Mouse (Mus musculus) limb, embryonic 12.5 days (tissue): ENCODE data around the gene AI854703. TPM values are rescaled to one million over a fixed set of nuclear protein-coding genes. Genes with fewer than 3 reads are reported as not detected.
A peak's percentile ranks its signal among the peaks of the same experiment; 100 is the strongest.

Experiments used
- ATAC-seq: fragments of 200-750 bp; cut with Nextera tagmentation; 2 replicates; pipeline ENCODE4 v1.8.0; 2017; ENCODE audit warnings: low read depth, moderate TSS enrichment; ENCODE audit not compliant: insufficient number of reproducible peaks, insufficient read depth, low FRiP score, low TSS enrichment
- H3K27ac ChIP-seq: fragments of 300-500 bp; sonication (generic); 2 replicates; pipeline ENCODE4 v1.5.1; 2016; ENCODE audit warnings: mild to moderate bottlenecking, moderate library complexity
- H3K27me3 ChIP-seq: fragments of 300-500 bp; sonication (generic); 2 replicates; pipeline ENCODE4 v1.6.1; 2016; ENCODE audit warnings: mild to moderate bottlenecking, moderate library complexity
- H3K36me3 ChIP-seq: fragments of 300-500 bp; sonication (generic); 2 replicates; pipeline ENCODE4 v1.6.1; 2016; ENCODE audit warnings: mild to moderate bottlenecking, moderate library complexity
- H3K4me1 ChIP-seq: fragments of 300-500 bp; sonication (generic); replicated peaks from 2 replicates; pipeline ENCODE4 v1.6.1; 2016
- H3K4me2 ChIP-seq: fragments of 300-500 bp; sonication (generic); 2 replicates; pipeline ENCODE4 v1.6.1; 2016; ENCODE audit warnings: mild to moderate bottlenecking, moderate library complexity
- H3K4me3 ChIP-seq: fragments of 300-500 bp; sonication (generic); replicated peaks from 2 replicates; pipeline ENCODE4 v1.5.1; 2016; ENCODE audit warnings: mild to moderate bottlenecking
- H3K9ac ChIP-seq: fragments of 300-500 bp; sonication (generic); replicated peaks from 2 replicates; pipeline ENCODE4 v1.6.1; 2016; ENCODE audit warnings: mild to moderate bottlenecking, moderate library complexity
- H3K9me3 ChIP-seq: fragments of 300-500 bp; sonication (generic); 2 replicates; pipeline ENCODE4 v1.6.1; 2016; ENCODE audit warnings: mild to moderate bottlenecking, moderate library complexity
- WGBS: fragments of 180-500 bp; shearing (Covaris S2); methylation state at CpG from one replicate; pipeline ENCODE4 v1.1.7; 2016; 5-methylcytosine and 5-hydroxymethylcytosine counted together
- polyA plus RNA-seq: library from polyadenylated mRNA; unstranded; fragments of >200 nt; fragmentation: Nextera tagmentation; extraction: Ambion mirVana; gene quantifications from 2 replicates; pipeline ENCODE4 v1.2.1, GENCODE M21; 2016

Gene AI854703
- polyA plus RNA-seq, 1 experiment from 2014 or later, result 1.3 TPM

GRCm38 (mm10) chr6:48664750-48665149, 38.2 kb downstream of the AI854703 start:
- H3K9me3 ChIP-seq, result no peaks in the 10 kb centered on the region
- H3K36me3 ChIP-seq, result no peaks in the 10 kb centered on the region
- 88% methylated on average over 4 of the region's 4 CpGs for WGBS
- no peak for ATAC-seq
- H3K4me2 ChIP-seq, result no peak overlapping the region
- H3K4me1 ChIP-seq, result no peaks in the 10 kb centered on the region
- no peak overlapping the region for H3K9ac ChIP-seq
- no peaks in the 10 kb centered on the region for H3K27me3 ChIP-seq
- no peak overlapping the region for H3K27ac ChIP-seq
- H3K4me3 ChIP-seq, result no peak overlapping the region

- no peaks in the 10 kb centered on the region for H3K36me3 ChIP-seq
- no peaks in the 10 kb centered on the region for H3K9me3 ChIP-seq
- H3K27ac ChIP-seq, result no peak overlapping the region
- no peak overlapping the region for H3K4me3 ChIP-seq
- no peaks in the 10 kb centered on the region for H3K4me1 ChIP-seq
- ATAC-seq, result no peak
- no peak overlapping the region for H3K4me2 ChIP-seq
- no peak overlapping the region for H3K9ac ChIP-seq
- WGBS, result 91% methylated on average over 9 of the region's 9 CpGs
- no peaks in the 10 kb centered on the region for H3K27me3 ChIP-seq
Measured at GRCm38 (mm10) chr6:48665471-48665870, 38.9 kb downstream of the AI854703 start.

GRCm38 (mm10) chr6:48666159-48666586, 39.6 kb downstream of the AI854703 start:
- Histone ChIP-seq H3K27ac (no peak overlapping the region), H3K9me3 (no peaks in the 10 kb centered on the region), H3K36me3 (no peaks in the 10 kb centered on the region), H3K27me3 (no peaks in the 10 kb centered on the region), H3K4me1 (no peaks in the 10 kb centered on the region), H3K4me3 (no peak overlapping the region), H3K9ac (no peak overlapping the region), H3K4me2 (no peak overlapping the region)
- no peak for ATAC-seq
- WGBS, result 33% methylated on average over 7 of the region's 7 CpGs

- H3K27me3 ChIP-seq, result no peaks in the 10 kb centered on the region
- no peaks in the 10 kb centered on the region for H3K4me1 ChIP-seq
- no peaks in the 10 kb centered on the region for H3K36me3 ChIP-seq
- H3K9me3 ChIP-seq, result no peaks in the 10 kb centered on the region
- H3K9ac ChIP-seq, result no peak overlapping the region
- no peak overlapping the region for H3K27ac ChIP-seq
- no peak for ATAC-seq
- H3K4me3 ChIP-seq, result no peak overlapping the region
- H3K4me2 ChIP-seq, result no peak overlapping the region
Measured at GRCm38 (mm10) chr6:48668022-48668421, 41.5 kb downstream of the AI854703 start.

- Histone ChIP-seq H3K4me3 (no peak overlapping the region), H3K27ac (no peak overlapping the region), H3K9ac (no peak overlapping the region), H3K9me3 (no peaks in the 10 kb centered on the region), H3K4me1 (no peaks in the 10 kb centered on the region), H3K36me3 (no peaks in the 10 kb centered on the region), H3K27me3 (no peaks in the 10 kb centered on the region), H3K4me2 (no peak overlapping the region)
- no peak for ATAC-seq
- 71% methylated on average over 2 of the region's 2 CpGs for WGBS
Measured at GRCm38 (mm10) chr6:48669446-48669969, 42.9 kb downstream of the AI854703 start.

GRCm38 (mm10) chr6:48674291-48675058, 47.9 kb downstream of the AI854703 start:
- Histone ChIP-seq H3K9me3 (no peaks in the 10 kb centered on the region), H3K27me3 (no peaks in the 10 kb centered on the region), H3K9ac (no peak overlapping the region), H3K4me2 (no peak overlapping the region), H3K4me1 (no peaks in the 10 kb centered on the region; the same call in 1 of the 2 replicates), H3K36me3 (no peaks in the 10 kb centered on the region), H3K27ac (no peak overlapping the region), H3K4me3 (no peak overlapping the region)
- ATAC-seq, result no peak
- WGBS, result 94% methylated on average over 9 of the region's 9 CpGs

GRCm38 (mm10) chr6:48675400-48675930, 48.9 kb downstream of the AI854703 start:
- no peaks in the 10 kb centered on the region for H3K9me3 ChIP-seq
- no peak overlapping the region for H3K27ac ChIP-seq
- no peak overlapping the region for H3K9ac ChIP-seq
- ATAC-seq, result no peak
- no peaks in the 10 kb centered on the region for H3K27me3 ChIP-seq
- no peaks in the 10 kb centered on the region for H3K36me3 ChIP-seq
- peak overlapping the region; percentile 42 for H3K4me2 ChIP-seq
- WGBS, result 53% methylated on average over 10 of the region's 10 CpGs
- H3K4me3 ChIP-seq, result peak overlapping the region; percentile 19
- no peaks in the 10 kb centered on the region; the same call in 1 of the 2 replicates for H3K4me1 ChIP-seq

- Histone ChIP-seq H3K4me3 (peak within 1 kb of the TSS; percentile 19), H3K4me1 (no peaks in the 10 kb centered on the region; the same call in 1 of the 2 replicates), H3K9me3 (no peaks in the 10 kb centered on the region), H3K27ac (no peak within 1 kb of the TSS), H3K27me3 (no peaks in the 10 kb centered on the region), H3K36me3 (no peaks in the 10 kb centered on the region), H3K4me2 (peak within 1 kb of the TSS; percentile 42), H3K9ac (no peak within 1 kb of the TSS)
- WGBS, result 31% methylated on average over 12 of the region's 13 CpGs
- ATAC-seq, result no peak
Measured at GRCm38 (mm10) chr6:48675931-48676859, 49.6 kb downstream of the AI854703 start, which contains the start of gene Gimap9. TSS of gene Gimap9 (plus strand) at chr6:48676129.

- Histone ChIP-seq H3K4me2 (no peak overlapping the region), H3K36me3 (no peaks in the 10 kb centered on the region), H3K4me1 (no peaks in the 10 kb centered on the region; the same call in 1 of the 2 replicates), H3K27me3 (no peaks in the 10 kb centered on the region), H3K9me3 (no peaks in the 10 kb centered on the region), H3K9ac (no peak overlapping the region), H3K4me3 (no peak overlapping the region), H3K27ac (no peak overlapping the region)
- no peak for ATAC-seq
- whole genome bisulfite sequencing, result 86% methylated on average over 5 of the region's 5 CpGs
Measured at GRCm38 (mm10) chr6:48676860-48677415, 50.4 kb downstream of the AI854703 start.

GRCm38 (mm10) chr6:48677492-48678345, 51.2 kb downstream of the AI854703 start:
- Histone ChIP-seq H3K4me2 (no peak overlapping the region), H3K9me3 (no peaks in the 10 kb centered on the region), H3K9ac (no peak overlapping the region), H3K4me1 (no peaks in the 10 kb centered on the region; the same call in 1 of the 2 replicates), H3K4me3 (no peak overlapping the region), H3K27ac (no peak overlapping the region), H3K36me3 (no peaks in the 10 kb centered on the region), H3K27me3 (no peaks in the 10 kb centered on the region)
- ATAC-seq, result no peak
- 91% methylated on average over 17 of the region's 17 CpGs for WGBS
